Mouse (Mus musculus) lung, postnatal 25 days (tissue): ENCODE data around the gene Themis.

Experiments used
- DNase-seq: peaks from one replicate; pipeline ENCODE4 v3.0.0; 2022; ENCODE audit warnings: low spot score

The Themis gene

DNA sequence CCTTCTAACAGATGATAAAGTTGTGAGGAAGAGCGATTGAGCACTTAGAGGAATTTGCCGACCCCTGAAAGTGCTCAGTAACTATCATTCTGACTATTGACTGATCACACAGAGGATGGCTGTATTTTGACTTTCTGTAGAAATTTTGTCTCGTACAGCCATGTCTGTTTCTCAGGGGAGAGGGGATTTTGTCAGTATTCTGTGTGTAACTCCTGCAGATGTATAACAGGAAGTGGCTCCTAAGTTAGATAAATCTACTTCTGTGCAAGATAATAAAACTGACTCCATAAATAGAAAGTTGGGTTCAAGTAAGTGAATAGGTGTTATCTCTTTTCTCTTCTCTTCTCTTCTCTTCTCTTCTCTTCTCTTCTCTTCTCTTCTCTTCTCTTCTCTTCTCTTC is 137.0 kb downstream of the Themis start:
- no peak for DNase-seq

DNA sequence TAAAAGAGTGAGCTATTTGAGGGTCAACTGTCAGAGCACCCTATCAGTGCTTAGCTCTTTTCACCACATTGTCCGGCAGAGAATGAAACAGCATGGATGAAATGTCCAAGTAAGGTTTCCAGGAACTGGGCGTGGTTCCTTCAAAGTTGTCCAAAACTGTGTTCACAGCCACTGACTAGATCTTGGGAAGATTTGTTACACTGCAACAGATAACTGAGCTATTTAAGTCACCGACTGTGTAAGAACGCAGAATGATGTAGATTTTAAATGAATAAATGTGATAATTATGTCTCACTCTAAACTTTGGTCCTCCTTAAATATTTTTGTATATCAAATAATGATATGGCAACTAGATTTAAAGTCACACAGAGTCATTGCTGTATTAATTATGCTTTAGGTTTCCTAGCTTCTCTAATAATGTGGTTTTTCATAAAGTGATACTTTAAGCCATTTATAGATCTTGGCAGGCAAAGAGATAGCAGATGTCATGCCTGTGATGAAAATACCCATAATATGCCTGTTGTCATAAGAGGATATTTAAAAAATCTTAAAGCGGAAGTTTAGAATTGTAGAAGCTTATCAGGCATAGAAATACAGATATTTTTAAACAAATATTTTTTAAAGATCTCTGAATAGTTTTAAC is 143.9 kb downstream of the Themis start:
- DNase-seq = no peak

- no peak for DNase-seq
Observed at GRCm38 (mm10) chr10:28812571-28812936, 144.4 kb downstream of the Themis start.

DNA sequence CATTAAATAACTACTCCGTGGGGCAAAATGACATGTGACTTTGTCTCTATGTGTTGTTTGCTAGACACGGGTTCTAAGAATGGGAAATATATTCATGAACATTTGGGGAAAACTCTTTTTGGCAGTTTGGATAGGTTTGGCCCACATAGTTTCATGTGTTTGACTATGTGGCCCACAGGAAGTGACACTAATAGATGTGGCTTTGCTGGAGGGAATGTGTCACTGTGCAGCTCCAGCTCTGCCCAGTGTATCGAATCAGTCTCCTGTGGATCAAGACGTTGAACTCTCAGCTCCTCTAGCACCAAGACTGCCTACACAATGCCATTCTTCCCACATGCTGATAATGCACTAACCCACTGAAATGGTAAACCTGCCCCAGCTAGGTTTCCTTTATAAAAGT is 148.0 kb downstream of the Themis start:
- no peak for DNase-seq

GRCm38 (mm10) chr10:28822320-28822719 is 154.2 kb downstream of the Themis start:
- DNase-seq = no peak

DNA sequence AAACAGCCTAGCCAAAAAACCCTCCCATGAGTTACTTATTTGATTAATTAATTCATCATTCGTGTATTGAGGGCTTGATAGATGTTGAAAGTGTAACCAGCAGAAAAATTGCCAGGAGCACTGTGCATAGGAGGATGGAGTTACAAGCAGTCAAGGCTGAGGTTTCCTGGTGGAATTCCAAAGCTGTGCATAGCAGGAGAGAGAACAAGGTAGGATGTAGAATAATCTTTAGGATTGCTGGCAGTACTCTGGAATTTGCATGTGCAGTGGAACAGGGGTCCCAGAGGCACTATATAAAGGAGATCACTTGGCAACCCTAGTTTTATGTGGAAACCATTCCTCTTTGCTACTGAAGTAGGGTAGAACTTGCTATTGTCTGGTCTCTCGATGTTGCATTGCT is 174.4 kb downstream of the Themis start:
- DNase-seq = no peak

DNA sequence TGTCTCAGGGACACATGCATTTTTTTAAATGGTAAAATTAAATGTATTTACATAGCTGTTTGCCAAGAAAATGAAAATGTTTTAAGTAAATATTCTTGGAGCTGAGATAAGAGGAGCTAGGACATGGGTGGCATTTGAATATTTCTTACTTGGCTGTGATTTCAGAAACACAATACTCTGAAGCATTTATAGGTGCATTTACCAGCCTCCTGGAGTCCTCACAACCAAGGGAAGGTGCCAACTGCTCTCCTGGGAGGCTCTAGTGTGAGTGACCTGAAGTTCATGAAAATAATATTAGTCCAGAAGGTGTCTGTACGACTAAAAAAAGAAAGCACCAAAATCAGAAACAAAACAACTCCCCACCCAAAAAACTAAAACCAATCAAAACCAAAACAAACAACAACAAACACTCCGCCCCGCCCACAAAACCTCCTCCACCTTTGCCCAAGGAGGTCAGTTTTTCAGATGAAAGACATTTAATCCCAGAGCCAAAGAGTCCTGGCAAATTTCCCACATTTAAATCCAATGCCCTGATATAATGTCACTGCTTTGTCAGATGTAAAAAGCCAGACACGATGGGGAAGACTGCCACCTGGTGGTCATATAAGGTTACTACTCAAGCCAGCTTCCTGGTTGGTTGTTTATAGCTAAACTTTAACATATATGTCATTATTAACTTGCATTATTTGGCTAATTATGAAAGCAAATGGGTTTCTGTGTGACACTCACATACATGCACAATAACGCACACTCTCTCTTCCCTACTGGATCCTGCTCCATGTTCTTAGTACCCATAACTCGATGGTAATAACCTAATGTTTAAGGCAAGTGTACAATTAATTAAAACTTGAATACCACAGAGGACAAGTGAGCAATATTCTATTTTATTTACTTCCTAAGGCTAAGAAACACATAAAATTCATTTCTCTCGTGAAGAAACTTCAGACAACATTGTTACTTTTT is 175.9 kb downstream of the Themis start:
- DNase-seq = peak; percentile 18

- DNase-seq = no peak
Observed at GRCm38 (mm10) chr10:28856154-28856553, 188.0 kb downstream of the Themis start.

DNA sequence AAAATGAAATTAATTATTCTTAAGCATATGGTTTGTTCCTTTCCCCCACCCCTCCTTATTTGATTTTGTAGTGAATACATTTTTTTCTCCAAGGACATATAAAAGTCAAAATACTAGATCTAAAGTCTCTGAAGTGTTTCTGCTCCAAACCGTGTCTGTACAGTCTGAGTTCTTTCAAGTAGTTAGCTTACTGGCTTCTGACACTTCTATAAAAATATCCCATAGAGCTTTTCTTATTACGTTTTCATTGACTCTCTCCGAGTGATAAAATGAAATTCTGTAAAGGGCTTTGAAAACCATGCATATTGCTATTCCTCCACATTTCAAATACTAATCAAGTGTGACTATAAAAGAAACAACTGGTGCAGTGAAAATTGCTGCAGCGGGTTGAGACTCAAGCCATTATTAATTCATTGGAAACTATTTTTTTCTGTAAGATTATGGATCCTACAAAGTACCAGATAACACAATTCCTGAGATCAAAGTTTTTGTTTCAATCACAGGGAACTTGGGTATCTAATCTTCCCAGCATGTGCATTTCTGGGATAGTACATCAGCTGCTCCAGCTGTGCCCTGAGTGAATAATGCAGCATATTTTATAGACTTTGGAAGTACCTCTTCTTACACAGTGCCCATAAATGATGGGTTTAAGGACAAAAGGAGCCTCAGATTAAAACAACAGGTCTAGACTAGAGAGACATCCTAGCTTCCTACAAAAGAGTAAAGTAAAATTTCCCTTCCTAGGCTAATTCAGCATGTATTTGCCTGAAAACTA is 202.6 kb downstream of the Themis start:
- DNase-seq = no peak

DNA sequence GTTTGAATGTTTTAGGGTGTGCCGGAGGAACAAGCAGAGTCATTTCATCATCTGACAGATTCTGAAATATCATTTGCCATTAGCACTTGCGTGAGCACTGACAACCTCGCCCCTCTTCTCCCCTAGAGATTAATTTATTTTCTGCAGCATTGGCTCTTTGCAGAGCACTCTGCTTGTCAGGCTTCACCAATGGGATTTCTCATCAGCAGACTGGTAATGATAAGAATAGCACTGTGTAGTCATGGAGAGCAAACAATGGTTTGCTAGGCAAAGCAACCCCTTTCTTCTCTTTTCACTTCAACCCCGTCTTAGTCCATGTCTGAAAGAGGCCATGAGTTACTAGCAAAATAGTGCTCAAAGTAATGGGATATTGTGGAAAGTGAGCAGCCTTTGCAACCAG is 206.4 kb downstream of the Themis start:
- no peak for DNase-seq

- DNase-seq = no peak
Observed at GRCm38 (mm10) chr10:28887643-28888042, 219.5 kb downstream of the Themis start.

DNA sequence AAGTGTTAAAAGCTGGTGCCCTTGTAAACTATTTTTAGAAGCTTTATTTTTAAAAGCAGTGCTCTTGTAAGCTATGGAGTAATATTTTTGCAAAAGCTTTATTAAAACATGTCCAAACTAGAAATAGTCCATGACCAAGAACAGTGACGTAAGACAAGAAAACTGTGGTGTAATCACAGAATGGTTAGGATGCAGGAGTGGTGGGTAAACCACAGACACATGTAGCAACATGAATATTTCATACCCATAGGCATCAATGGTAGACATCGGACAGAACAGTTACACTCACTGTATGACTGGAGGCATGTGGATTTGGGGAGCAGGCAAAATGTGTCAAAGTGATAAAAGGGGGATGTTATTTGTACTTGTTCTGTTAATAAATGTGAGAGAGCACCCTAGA is 222.7 kb downstream of the Themis start:
- no peak for DNase-seq

DNA sequence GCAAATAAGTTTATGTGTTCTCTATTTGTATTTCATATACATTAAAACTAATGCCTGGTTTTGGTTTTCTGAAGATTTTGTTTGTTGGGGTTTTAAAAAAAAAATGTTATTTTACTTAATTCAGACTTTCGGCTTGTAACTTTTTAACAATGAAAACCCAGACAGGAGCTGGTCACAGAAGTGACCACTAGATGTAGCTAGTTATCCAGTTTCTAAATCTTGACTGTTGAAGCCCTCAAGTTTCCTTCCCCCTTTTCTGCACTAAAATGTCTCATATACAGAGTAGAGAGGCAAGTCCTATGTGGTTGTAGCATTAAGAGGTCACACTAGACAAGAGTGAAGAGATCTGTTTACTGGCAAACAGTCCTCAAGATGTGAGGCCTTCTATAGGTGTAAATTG is 230.2 kb downstream of the Themis start:
- DNase-seq = no peak
